In the genomic region with DNA sequence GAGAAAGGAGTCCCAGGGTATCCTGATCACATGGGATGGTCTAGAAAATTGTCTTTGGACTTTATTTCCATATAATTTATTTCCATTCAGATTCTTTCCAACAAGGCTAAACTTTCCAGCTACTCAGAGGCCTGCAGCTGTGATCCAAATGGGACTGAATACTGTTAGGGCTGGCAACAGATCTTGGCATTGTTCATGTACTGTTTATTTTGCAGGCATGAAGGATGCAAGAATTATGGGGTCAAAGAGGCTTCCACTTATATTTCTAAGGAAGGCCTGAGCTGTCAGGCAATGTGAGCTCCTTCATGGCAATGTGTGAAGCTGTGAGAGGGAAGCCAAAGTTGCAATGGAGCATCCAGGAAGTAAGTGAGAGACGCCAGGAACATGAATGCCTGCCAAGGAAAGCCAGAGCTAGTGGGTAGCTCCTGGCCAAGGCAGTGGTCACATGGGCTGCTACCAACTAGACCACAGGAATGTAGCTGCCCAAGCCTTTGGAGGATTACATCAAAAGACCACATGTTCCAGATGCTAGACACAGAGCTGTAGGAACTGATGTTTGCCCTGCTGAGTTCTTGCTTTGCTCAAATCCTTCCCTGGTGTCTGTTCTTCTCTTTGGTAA, we compare ENCODE assay signal across 13 mouse cellular contexts.
DNase-seq lines count a peak whose midpoint lies in the region; ATAC-seq and TF ChIP-seq lines count a peak whose summit lies in the region.
"Had no signal": no experiment of that assay in that cellular context is flagged by ENCODE, and none has a peak within 500 bp of the region (broad histone marks: within the 10 kb centered on the region; RNA-seq: fewer than 3 reads in every experiment).

No protein-coding gene starts in this region.

- no peaks in the 10 kb centered on the region for H3K9me3 ChIP-seq in hindbrain, postnatal 0 days (ENCODE audit: low read length)
- H3K9me3 ChIP-seq in hindbrain, embryonic 14.5 days (ENCODE audit: control insufficient read depth, low read length) = peaks cover 7% of the 10 kb centered on the region; the same call in 1 of the 2 replicates
- H3K9me3 ChIP-seq in midbrain, postnatal 0 days (ENCODE audit: low read length) = no peaks in the 10 kb centered on the region
- H3K9me3 ChIP-seq in midbrain, embryonic 10.5 days (replicated peaks) = no peaks in the 10 kb centered on the region
- H3K9me3 ChIP-seq: heart, embryonic 12.5 days had no signal

- DNase-seq in hindbrain, postnatal 0 days (ENCODE audit: low spot score) = peak; percentile 32
- no peak for DNase-seq in hindbrain, embryonic 14.5 days (ENCODE audit: low spot score)
- peak; percentile 22 for DNase-seq in midbrain, postnatal 0 days (ENCODE audit: low spot score)
- DNase-seq in midbrain, embryonic 10.5 days (ENCODE audit: low spot score) = no peak
- peak; percentile 25 for DNase-seq in forelimb bud, embryonic 11.5 days (ENCODE audit: low read depth, low spot score)
- DNase-seq in lung, postnatal 36 days = peak; percentile 20
- no peak for DNase-seq in spleen, adult 18-20 months
- no peak for DNase-seq in adrenal gland, postnatal 10 days
- DNase-seq: adrenal gland, postnatal 14 days; cerebellum, adult 8-10 months; right cerebral cortex, postnatal 14 days; thymus, postnatal 36 days had no signal

- H3K4me1 ChIP-seq in hindbrain, postnatal 0 days (ENCODE audit: insufficient read depth, low read length) = no peaks in the 10 kb centered on the region
- H3K4me1 ChIP-seq in hindbrain, embryonic 14.5 days (replicated peaks; ENCODE audit: control insufficient read depth, insufficient read depth, low read length) = no peaks in the 10 kb centered on the region
- no peaks in the 10 kb centered on the region for H3K4me1 ChIP-seq in midbrain, postnatal 0 days (ENCODE audit: insufficient read depth, low read length)
- H3K4me1 ChIP-seq in midbrain, embryonic 10.5 days = no peaks in the 10 kb centered on the region
- H3K4me1 ChIP-seq: heart, embryonic 12.5 days had no signal

- no peak overlapping the region for H3K9ac ChIP-seq in hindbrain, postnatal 0 days (replicated peaks; ENCODE audit: low read length)
- H3K9ac ChIP-seq in hindbrain, embryonic 14.5 days = no peak overlapping the region
- H3K9ac ChIP-seq in midbrain, postnatal 0 days (replicated peaks; ENCODE audit: low read length, poor library complexity, severe bottlenecking) = no peak overlapping the region
- H3K9ac ChIP-seq: heart, embryonic 12.5 days had no signal

- no peak for ATAC-seq in hindbrain, postnatal 0 days
- no peak for ATAC-seq in hindbrain, embryonic 14.5 days (ENCODE audit: low FRiP score)
- ATAC-seq in midbrain, postnatal 0 days (ENCODE audit: low FRiP score) = no peak

- no peak overlapping the region for H3K4me3 ChIP-seq in hindbrain, postnatal 0 days (ENCODE audit: low read length)
- no peak overlapping the region for H3K4me3 ChIP-seq in hindbrain, embryonic 14.5 days (replicated peaks; ENCODE audit: low read length)
- no peak overlapping the region for H3K4me3 ChIP-seq in midbrain, postnatal 0 days (ENCODE audit: low read depth, low read length)
- no peak overlapping the region for H3K4me3 ChIP-seq in midbrain, embryonic 10.5 days
- H3K4me3 ChIP-seq: heart, embryonic 12.5 days had no signal

- H3K4me2 ChIP-seq in hindbrain, postnatal 0 days (ENCODE audit: low read depth, low read length) = no peak overlapping the region
- no peak overlapping the region for H3K4me2 ChIP-seq in hindbrain, embryonic 14.5 days (replicated peaks)
- no peak overlapping the region for H3K4me2 ChIP-seq in midbrain, postnatal 0 days (ENCODE audit: low read depth, low read length, poor library complexity, severe bottlenecking)
- H3K4me2 ChIP-seq: heart, embryonic 12.5 days had no signal

- no peaks in the 10 kb centered on the region for H3K27me3 ChIP-seq in hindbrain, postnatal 0 days (ENCODE audit: insufficient read depth, low read length)
- no peaks in the 10 kb centered on the region for H3K27me3 ChIP-seq in hindbrain, embryonic 14.5 days (ENCODE audit: control insufficient read depth, insufficient read depth, low read length)
- no peaks in the 10 kb centered on the region for H3K27me3 ChIP-seq in midbrain, postnatal 0 days (ENCODE audit: insufficient read depth, low read length)
- H3K27me3 ChIP-seq in midbrain, embryonic 10.5 days (ENCODE audit: low read depth, poor library complexity, severe bottlenecking) = no peaks in the 10 kb centered on the region
- H3K27me3 ChIP-seq: heart, embryonic 12.5 days had no signal

- no peak overlapping the region for H3K27ac ChIP-seq in hindbrain, postnatal 0 days
- H3K27ac ChIP-seq in hindbrain, embryonic 14.5 days = no peak overlapping the region
- no peak overlapping the region for H3K27ac ChIP-seq in midbrain, postnatal 0 days (ENCODE audit: low read depth, low read length)
- no peak overlapping the region for H3K27ac ChIP-seq in midbrain, embryonic 10.5 days (replicated peaks)

- TF ChIP-seq CTCF in hindbrain, postnatal 0 days (IDR thresholded peaks at IDR 0.05; ENCODE audit: low read depth) = no peak
- TF ChIP-seq CTCF in midbrain, postnatal 0 days (IDR thresholded peaks at IDR 0.05) = no peak

- 54% methylated on average over 1 of the region's 1 CpGs for WGBS in hindbrain, postnatal 0 days
- 79% methylated on average over 1 of the region's 1 CpGs for WGBS in hindbrain, embryonic 14.5 days
- 69% methylated on average over 1 of the region's 1 CpGs for WGBS in midbrain, postnatal 0 days
- 88% methylated on average over 1 of the region's 1 CpGs for WGBS in midbrain, embryonic 10.5 days

- H3K36me3 ChIP-seq in hindbrain, postnatal 0 days (ENCODE audit: insufficient read depth, low read length) = no peaks in the 10 kb centered on the region
- H3K36me3 ChIP-seq in hindbrain, embryonic 14.5 days (replicated peaks; ENCODE audit: control insufficient read depth, insufficient read depth) = no peaks in the 10 kb centered on the region
- no peaks in the 10 kb centered on the region for H3K36me3 ChIP-seq in midbrain, postnatal 0 days (ENCODE audit: insufficient read depth, low read length)
- H3K36me3 ChIP-seq in midbrain, embryonic 10.5 days = no peaks in the 10 kb centered on the region
- H3K36me3 ChIP-seq: heart, embryonic 12.5 days had no signal

Comparison
In these comparisons a context has a peak if more than half of its experiments do, and no peak if none do; other contexts are left out.
1. DNase-seq: peak in hindbrain, postnatal 0 days (single experiment), midbrain, postnatal 0 days (single experiment), forelimb bud, embryonic 11.5 days (single experiment) and lung, postnatal 36 days (single experiment); none in hindbrain, embryonic 14.5 days (single experiment), midbrain, embryonic 10.5 days (single experiment), spleen, adult 18-20 months (0 of 2) and adrenal gland, postnatal 10 days (single experiment).